Comparison of ENCODE assay signal across 9 mouse cellular contexts in genomic region chr6:8948471-8949411, GRCm38 (mm10). TPM values are rescaled to one million over a fixed set of nuclear protein-coding genes. Genes with fewer than 3 reads are reported as not detected.
DNase-seq lines count a peak whose midpoint lies in the region; ATAC-seq and TF ChIP-seq lines count a peak whose summit lies in the region.
"Had no signal": no experiment of that assay in that cellular context is flagged by ENCODE, and none has a peak within 500 bp of the region (broad histone marks: within the 10 kb centered on the region; RNA-seq: fewer than 3 reads in every experiment).

No protein-coding gene starts in this region.

- peak overlapping the region; percentile 56 for H3K4me3 ChIP-seq in embryonic facial prominence, embryonic 10.5 days
- peak overlapping the region; percentile 39 for H3K4me3 ChIP-seq in hindbrain, embryonic 11.5 days (ENCODE audit: low read depth, low read length)
- H3K4me3 ChIP-seq in limb, embryonic 12.5 days (replicated peaks) = peak overlapping the region; percentile 28
- H3K4me3 ChIP-seq in myocyte = no peak overlapping the region

- no peaks in the 10 kb centered on the region for H3K36me3 ChIP-seq in embryonic facial prominence, embryonic 10.5 days (replicated peaks)
- no peaks in the 10 kb centered on the region for H3K36me3 ChIP-seq in hindbrain, embryonic 11.5 days (ENCODE audit: control insufficient read depth, insufficient read depth, low read length)
- no peaks in the 10 kb centered on the region for H3K36me3 ChIP-seq in limb, embryonic 12.5 days
- no peaks in the 10 kb centered on the region for H3K36me3 ChIP-seq in myocyte (ENCODE audit: control insufficient read depth, insufficient read depth)

- H3K27me3 ChIP-seq in embryonic facial prominence, embryonic 10.5 days (replicated peaks; ENCODE audit: low read depth, poor library complexity, severe bottlenecking) = peaks cover 77% of the 10 kb centered on the region
- H3K27me3 ChIP-seq in hindbrain, embryonic 11.5 days (ENCODE audit: control insufficient read depth, insufficient read depth, low read length) = peaks cover 52% of the 10 kb centered on the region
- H3K27me3 ChIP-seq in limb, embryonic 12.5 days = peaks cover 71% of the 10 kb centered on the region
- peaks cover 15% of the 10 kb centered on the region for H3K27me3 ChIP-seq in myocyte (ENCODE audit: control insufficient read depth, insufficient read depth, insufficient read length)

- under 1% methylated on average over 68 of the region's 68 CpGs for WGBS in embryonic facial prominence, embryonic 10.5 days
- WGBS in hindbrain, embryonic 11.5 days = under 1% methylated on average over 67 of the region's 68 CpGs
- under 1% methylated on average over 68 of the region's 68 CpGs for WGBS in limb, embryonic 12.5 days

- H3ac ChIP-seq in myocyte (ENCODE audit: control insufficient read depth, insufficient read length) = no peak overlapping the region

- peak overlapping the region; percentile 53; the same call in 1 of the 2 replicates for H3K9ac ChIP-seq in hindbrain, embryonic 11.5 days (ENCODE audit: low read depth, low read length)
- H3K9ac ChIP-seq in limb, embryonic 12.5 days (replicated peaks) = no peak overlapping the region

- H3K4me2 ChIP-seq in hindbrain, embryonic 11.5 days (replicated peaks; ENCODE audit: low read depth, low read length) = peak overlapping the region; percentile 85
- peak overlapping the region; percentile 48 for H3K4me2 ChIP-seq in limb, embryonic 12.5 days
- no peak overlapping the region for H3K4me2 ChIP-seq in myocyte (ENCODE audit: low read depth)

- ATAC-seq in hindbrain, embryonic 11.5 days (ENCODE audit: low FRiP score) = peak; percentile 54
- peak; percentile 43; the same call in 1 of the 2 replicates for ATAC-seq in limb, embryonic 12.5 days (ENCODE audit: insufficient number of reproducible peaks, insufficient read depth, low FRiP score, low TSS enrichment, low read depth)
- ATAC-seq in activated CD4-positive, CD25-positive, alpha-beta regulatory T cell, adult 4 months = no peak

- H3K27ac ChIP-seq in embryonic facial prominence, embryonic 10.5 days (replicated peaks) = no peak overlapping the region
- no peak overlapping the region for H3K27ac ChIP-seq in hindbrain, embryonic 11.5 days (ENCODE audit: low read depth, low read length)
- H3K27ac ChIP-seq in limb, embryonic 12.5 days = no peak overlapping the region
- H3K27ac ChIP-seq: macrophage had no signal

- intact Hi-C loops in left cerebral cortex, postnatal 4 days (cut with DNase I) = no loop called here

- TF ChIP-seq POLR2A in myocyte (IDR thresholded peaks at IDR 0.05; ENCODE audit: insufficient read length, low read depth) = no peak

- peak; percentile 56 for DNase-seq in left cerebral cortex, postnatal 4 days
- no peak for DNase-seq in left cerebral cortex, adult 11 months (ENCODE audit: low spot score)
- peak; percentile 89 for DNase-seq in adrenal gland, postnatal 10 days
- peak; percentile 85 for DNase-seq in embryonic facial prominence, embryonic 10.5 days (ENCODE audit: low spot score)
- peak; percentile 76 for DNase-seq in hindbrain, embryonic 11.5 days (ENCODE audit: low spot score)

- H3K79me2 ChIP-seq in myocyte (ENCODE audit: control insufficient read depth, insufficient read depth) = no peaks in the 10 kb centered on the region

- no peaks in the 10 kb centered on the region for H3K9me3 ChIP-seq in embryonic facial prominence, embryonic 10.5 days
- no peaks in the 10 kb centered on the region for H3K9me3 ChIP-seq in hindbrain, embryonic 11.5 days (ENCODE audit: control insufficient read depth, low read length)
- no peaks in the 10 kb centered on the region for H3K9me3 ChIP-seq in limb, embryonic 12.5 days

- peaks cover 32% of the 10 kb centered on the region for H3K4me1 ChIP-seq in embryonic facial prominence, embryonic 10.5 days
- peaks cover 4% of the 10 kb centered on the region for H3K4me1 ChIP-seq in hindbrain, embryonic 11.5 days (replicated peaks; ENCODE audit: control insufficient read depth, insufficient read depth, low read length)
- peaks cover 28% of the 10 kb centered on the region for H3K4me1 ChIP-seq in limb, embryonic 12.5 days (replicated peaks)

TF ChIP-seq in myocyte, 11 proteins besides CTCF, POLR2A, EP300 and RAD21:
- TF ChIP-seq E2F4 (IDR thresholded peaks at IDR 0.05; ENCODE audit: insufficient read depth) = no peak
- peak; percentile 69 for TF ChIP-seq REST (IDR thresholded peaks at IDR 0.05; ENCODE audit: insufficient read depth, insufficient read length)
- TF ChIP-seq POLR2AphosphoS2 (IDR thresholded peaks at IDR 0.05; ENCODE audit: insufficient read length, low read depth) = no peak
- TF ChIP-seq USF1 (IDR thresholded peaks at IDR 0.05; ENCODE audit: low read depth) = no peak
- TF ChIP-seq CEBPB (IDR thresholded peaks at IDR 0.05; ENCODE audit: insufficient read depth, poor library complexity, severe bottlenecking) = no peak
TF ChIP-seq in myocyte: peak in this region for 1.

RNA-seq across cellular contexts. Expression of gene Nxph1, which starts 0.5 kb away (rescaled TPM):
- 10 to 100 TPM; 67.6 to 70.0 TPM for total RNA-seq in left cerebral cortex, postnatal 4 days (2021)
- 1 to 10 TPM; 2.0 to 2.7 TPM for total RNA-seq in adrenal gland, postnatal 10 days (2021)
- 0.32 and 0.41 TPM in 2 replicates for polyA plus RNA-seq in embryonic facial prominence, embryonic 10.5 days (2016; fragmentation: Nextera tagmentation; extraction: Ambion mirVana)
- polyA plus RNA-seq in hindbrain, embryonic 11.5 days (2014; fragmentation: Nextera tagmentation; extraction: Ambion mirVana) = 10.1 and 12.8 TPM in 2 replicates
- polyA plus RNA-seq in limb, embryonic 12.5 days (2016; fragmentation: Nextera tagmentation; extraction: Ambion mirVana) = 0.16 and 0.35 TPM in 2 replicates
- not detected for polyA plus RNA-seq in myocyte (2012; fragmentation: generic; extraction: Trizol)
- not detected for polyA plus RNA-seq in activated CD4-positive, CD25-positive, alpha-beta regulatory T cell, adult 4 months (2017; shearing (Covaris generic))
- polyA plus RNA-seq: macrophage had no signal
